Mouse (Mus musculus) spleen, adult 2 months (tissue): ENCODE measurements at regions not wholly inside any gene's neighbourhood (a gene's known extent, or its start where the extent isn't known, plus 50 kb on each side); places are given as distances from the start of the nearest gene placed in this dataset.
A peak's percentile ranks its signal among the peaks of the same experiment; 100 is the strongest.

Source experiments
- DNase-seq, 2 experiments: peaks; one replicate each; pipeline versions ENCODE4 v3.0.0 to v3.0.0-alpha.2; 2012 to 2021; ENCODE audit warnings: low spot score in 2 of 2, low read depth in 1 of 2
- H3K27ac ChIP-seq: fragments of 200-500 bp; 2 replicates; pipeline ENCODE4 v1.5.1; 2012; ENCODE audit warnings: low read length, inconsistent platforms; ENCODE audit not compliant: insufficient read depth
- H3K27me3 ChIP-seq: fragments of 200-500 bp; 2 replicates; pipeline ENCODE4 v1.6.1; 2012; ENCODE audit warnings: mild to moderate bottlenecking, moderate library complexity, low read length, inconsistent platforms; ENCODE audit not compliant: control insufficient read depth, insufficient read depth
- H3K36me3 ChIP-seq: fragments of 200-500 bp; 2 replicates; pipeline ENCODE4 v1.6.1; 2012; ENCODE audit warnings: mild to moderate bottlenecking, low read length, inconsistent platforms; ENCODE audit not compliant: control insufficient read depth, insufficient read depth
- H3K4me1 ChIP-seq: fragments of 200-500 bp; 2 replicates; pipeline ENCODE4 v1.6.1; 2011; ENCODE audit warnings: inconsistent platforms; ENCODE audit not compliant: control insufficient read depth, insufficient read depth, insufficient read length
- H3K4me3 ChIP-seq: fragments of 200-500 bp; 2 replicates; pipeline ENCODE4 v1.5.1; 2011; ENCODE audit warnings: mild to moderate bottlenecking, inconsistent platforms; ENCODE audit not compliant: insufficient read depth, insufficient read length; ENCODE audit errors: extremely low read depth
- CTCF ChIP-seq: fragments of 200-500 bp; IDR thresholded peaks from 2 replicates; pipeline ENCODE4 v1.5.1; 2011; ENCODE audit warnings: mild to moderate bottlenecking, inconsistent platforms; ENCODE audit not compliant: insufficient read depth, insufficient read length, insufficient replicate concordance; ENCODE audit errors: extremely low read depth
- POLR2A ChIP-seq: fragments of 200-500 bp; IDR thresholded peaks from 2 replicates; pipeline ENCODE4 v1.6.1; 2011; ENCODE audit warnings: low read depth, low read length, inconsistent platforms
- WGBS: fragments of 180-500 bp; shearing (Covaris S2); methylation state at CpG from one replicate; pipeline ENCODE4 v1.1.7; 2018; 5-methylcytosine and 5-hydroxymethylcytosine counted together

- no peaks in the 10 kb centered on the region for H3K36me3 ChIP-seq
- H3K4me3 ChIP-seq, result no peak overlapping the region
- no peaks in the 10 kb centered on the region for H3K27me3 ChIP-seq
- no peaks in the 10 kb centered on the region for H3K4me1 ChIP-seq
- DNase-seq, result no peak
- 19% methylated on average over 17 of the region's 17 CpGs for WGBS
- no peak for TF ChIP-seq POLR2A
- TF ChIP-seq CTCF, result no peak
- no peak overlapping the region for H3K27ac ChIP-seq
Measured at GRCm38 (mm10) chr3:63609454-63610112, 125.9 kb upstream of the Gm34302 start.

GRCm38 (mm10) chr3:63582717-63583696 lies 99.3 kb upstream of the Gm34302 start:
- Histone ChIP-seq H3K4me1 (no peaks in the 10 kb centered on the region), H3K4me3 (no peak overlapping the region), H3K27me3 (no peaks in the 10 kb centered on the region), H3K36me3 (no peaks in the 10 kb centered on the region), H3K27ac (no peak overlapping the region)
- DNase-seq, result no peak
- TF ChIP-seq CTCF (no peak), POLR2A (no peak)
- 78% methylated on average over 15 of the region's 15 CpGs for WGBS

- no peak overlapping the region for H3K4me3 ChIP-seq
- no peak for DNase-seq
- TF ChIP-seq CTCF (no peak), POLR2A (no peak)
- no peaks in the 10 kb centered on the region for H3K27me3 ChIP-seq
- no peaks in the 10 kb centered on the region for H3K4me1 ChIP-seq
- H3K36me3 ChIP-seq, result no peaks in the 10 kb centered on the region
- H3K27ac ChIP-seq, result no peak overlapping the region
- WGBS, result 83% methylated on average over 6 of the region's 6 CpGs
Measured at GRCm38 (mm10) chr3:63582180-63582579, 98.5 kb upstream of the Gm34302 start.

- DNase-seq, result peak in 1 of 2 experiments; percentile 19
- 45% methylated on average over 7 of the region's 7 CpGs for WGBS
Measured at GRCm38 (mm10) chr3:63570607-63571353, 87.1 kb upstream of the Gm34302 start.

GRCm38 (mm10) chr3:63570082-63570481 lies 86.4 kb upstream of the Gm34302 start:
- H3K4me1 ChIP-seq, result no peaks in the 10 kb centered on the region
- no peak overlapping the region for H3K4me3 ChIP-seq
- WGBS, result 76% methylated on average over 1 of the region's 1 CpGs
- no peaks in the 10 kb centered on the region for H3K36me3 ChIP-seq
- no peak for TF ChIP-seq POLR2A
- no peak for TF ChIP-seq CTCF
- no peak for DNase-seq
- H3K27ac ChIP-seq, result no peak overlapping the region
- H3K27me3 ChIP-seq, result no peaks in the 10 kb centered on the region

More at GRCm38 (mm10) chr3:63570607-63571353, 87.1 kb upstream of the Gm34302 start:
- H3K36me3 ChIP-seq, result no peaks in the 10 kb centered on the region
- no peaks in the 10 kb centered on the region for H3K4me1 ChIP-seq
- H3K27me3 ChIP-seq, result no peaks in the 10 kb centered on the region
- no peak overlapping the region for H3K4me3 ChIP-seq
- TF ChIP-seq CTCF, result peak; percentile 26; the same call in 1 of the 2 replicates
- TF ChIP-seq POLR2A, result no peak
- no peak overlapping the region for H3K27ac ChIP-seq

GRCm38 (mm10) chr3:63569004-63569596 lies 85.4 kb upstream of the Gm34302 start:
- no peak for DNase-seq
- H3K27ac ChIP-seq, result no peak overlapping the region
- no peak overlapping the region for H3K4me3 ChIP-seq
- no peaks in the 10 kb centered on the region for H3K36me3 ChIP-seq
- TF ChIP-seq CTCF (no peak), POLR2A (no peak)
- H3K27me3 ChIP-seq, result no peaks in the 10 kb centered on the region
- WGBS, result 88% methylated on average over 7 of the region's 7 CpGs
- no peaks in the 10 kb centered on the region for H3K4me1 ChIP-seq
